Mouse (Mus musculus) lung, postnatal 0 days (tissue): ENCODE measurements at regions not wholly inside any gene's neighbourhood (a gene's known extent, or its start where the extent isn't known, plus 50 kb on each side); places are given as distances from the start of the nearest gene placed in this dataset.

Source experiments
- CTCF ChIP-seq: IDR thresholded peaks from 2 replicates; pipeline ENCODE4 v1.5.1; 2016; ENCODE audit warnings: antibody characterized with exemption, mild to moderate bottlenecking
- EP300 ChIP-seq: IDR thresholded peaks from 2 replicates; pipeline ENCODE4 v1.6.1; 2016; ENCODE audit warnings: antibody characterized with exemption, mild to moderate bottlenecking, control low read depth

DNA sequence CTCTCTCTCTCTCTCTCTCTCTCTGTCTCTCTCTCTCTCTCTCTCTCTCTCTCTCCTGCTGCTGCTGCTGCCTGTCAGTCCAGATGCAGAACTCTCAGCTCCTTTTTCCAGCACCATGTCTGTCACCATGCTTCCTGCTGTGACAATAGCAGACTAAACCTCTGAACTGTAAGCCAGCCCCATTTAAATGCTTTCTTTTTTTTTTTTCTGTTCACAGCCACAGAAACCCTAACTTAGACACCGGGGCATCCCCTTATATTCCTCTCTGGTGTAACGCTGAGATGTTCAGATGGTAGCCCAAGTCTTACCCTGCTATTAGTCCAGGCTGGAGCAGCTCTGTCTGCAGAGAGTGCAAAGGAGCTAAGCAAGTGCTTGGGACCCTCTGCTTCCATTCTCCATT is 54.3 kb upstream of the Vash1 start:
- TF ChIP-seq CTCF (no peak), EP300 (no peak)
